Mouse (Mus musculus) CH12.LX (cell line): ENCODE measurements around the gene Sftpa1. TPM values are rescaled to one million over a fixed set of nuclear protein-coding genes. Genes with fewer than 3 reads are reported as not detected.

ENCODE experiments used
- DNase-seq: peaks from one replicate; pipeline ENCODE4 v3.0.0-alpha.2; 2013; ENCODE audit errors: extremely low read depth
- H3K27ac ChIP-seq: 2 replicates; pipeline ENCODE4 v1.5.1; 2012; ENCODE audit warnings: low read depth, mild to moderate bottlenecking, control low read depth, moderate library complexity; ENCODE audit not compliant: insufficient read depth
- H3K27me3 ChIP-seq: replicated peaks from 2 replicates; pipeline ENCODE3; 2012; ENCODE audit warnings: inconsistent platforms
- H3K36me3 ChIP-seq, 2 experiments: replicated peaks in 1 of 2; 2 replicates each; pipeline versions ENCODE3 to v1.6.1; 2012; ENCODE audit warnings: inconsistent platforms in 1 of 2, low read length in 1 of 2, mild to moderate bottlenecking in 1 of 2, mixed read lengths in 1 of 2, moderate library complexity in 1 of 2; ENCODE audit not compliant: control insufficient read depth in 1 of 2, insufficient read depth in 1 of 2
- H3K4me1 ChIP-seq, 2 experiments: 2 replicates each; pipeline ENCODE4 v1.6.1; 2012; ENCODE audit warnings: inconsistent platforms in 1 of 2, moderate library complexity in 1 of 2; ENCODE audit not compliant: insufficient read depth in 2 of 2, control insufficient read depth in 1 of 2
- H3K4me2 ChIP-seq: 2 replicates; pipeline ENCODE4 v1.6.1; 2012; ENCODE audit warnings: low read depth, mild to moderate bottlenecking, control low read depth; ENCODE audit not compliant: poor library complexity, insufficient read depth, severe bottlenecking
- H3K4me3 ChIP-seq, 3 experiments: fragments of 150-350 bp in 1 of 3; sonication (generic) in 1 of 3; replicated peaks in 1 of 3; 2 replicates each; pipeline versions ENCODE3 to v1.5.1; 2011 to 2012; ENCODE audit warnings: low read depth in 2 of 3, low read length in 2 of 3, mild to moderate bottlenecking in 2 of 3, moderate library complexity in 2 of 3, control low read depth in 1 of 3, improper control_type of control experiment in 1 of 3, inconsistent platforms in 1 of 3, mixed read lengths in 1 of 3; ENCODE audit not compliant: poor library complexity in 1 of 3
- H3K79me2 ChIP-seq: replicated peaks from 2 replicates; pipeline ENCODE4 v1.6.1; 2012; ENCODE audit warnings: mild to moderate bottlenecking, moderate library complexity; ENCODE audit not compliant: control insufficient read depth, poor library complexity, insufficient read depth, severe bottlenecking; ENCODE audit errors: extremely low read depth
- H3K9ac ChIP-seq: 2 replicates; pipeline ENCODE4 v1.6.1; 2012; ENCODE audit warnings: low read depth, mild to moderate bottlenecking, control low read depth, moderate library complexity; ENCODE audit not compliant: insufficient read depth
- H3K9me3 ChIP-seq: replicated peaks from 2 replicates; pipeline ENCODE3; 2012; ENCODE audit warnings: low read length, inconsistent platforms, mixed read lengths
- BHLHE40 ChIP-seq: IDR thresholded peaks from 2 replicates; pipeline ENCODE4 v1.6.1; 2011; ENCODE audit warnings: mild to moderate bottlenecking, low read depth, low read length, improper control_type of control experiment
- CHD1 ChIP-seq: IDR thresholded peaks from 2 replicates; pipeline ENCODE4 v1.6.1; 2012; ENCODE audit warnings: low read depth, low read length, improper control_type of control experiment, inconsistent platforms
- CHD2 ChIP-seq: IDR thresholded peaks from 2 replicates; pipeline ENCODE4 v1.6.1; 2011; ENCODE audit warnings: low read length, improper control_type of control experiment
- EP300 ChIP-seq: IDR thresholded peaks from 2 replicates; pipeline ENCODE4 v1.6.1; 2011; ENCODE audit warnings: low read length, improper control_type of control experiment
- ETS1 ChIP-seq: conservative IDR thresholded peaks from 2 replicates; pipeline ENCODE4 v1.6.1; 2012; ENCODE audit warnings: low read depth, mild to moderate bottlenecking, inconsistent platforms, low read length, improper control_type of control experiment, moderate library complexity
- GABPA ChIP-seq: IDR thresholded peaks from 2 replicates; pipeline ENCODE4 v1.6.1; 2012; ENCODE audit warnings: low read depth, low read length, improper control_type of control experiment, inconsistent platforms; ENCODE audit not compliant: insufficient replicate concordance
- HCFC1 ChIP-seq: IDR thresholded peaks from 2 replicates; pipeline ENCODE4 v1.6.1; 2012; ENCODE audit warnings: low read depth, mild to moderate bottlenecking, inconsistent platforms, low read length, improper control_type of control experiment
- IRF4 ChIP-seq: IDR thresholded peaks from 2 replicates; pipeline ENCODE4 v1.6.1; 2014; ENCODE audit warnings: low read depth, mild to moderate bottlenecking, inconsistent platforms, low read length, improper control_type of control experiment
- JUN ChIP-seq: IDR thresholded peaks from 2 replicates; pipeline ENCODE4 v1.6.1; 2011; ENCODE audit warnings: low read depth, mild to moderate bottlenecking, low read length, improper control_type of control experiment, moderate library complexity; ENCODE audit not compliant: insufficient read depth
- JUND ChIP-seq: conservative IDR thresholded peaks from 2 replicates; pipeline ENCODE4 v1.6.1; 2011; ENCODE audit warnings: low read depth, low read length, improper control_type of control experiment
- MAZ ChIP-seq: IDR thresholded peaks from 2 replicates; pipeline ENCODE4 v1.6.1; 2012; ENCODE audit warnings: low read depth, mild to moderate bottlenecking, inconsistent platforms, low read length, improper control_type of control experiment, moderate library complexity
- MXI1 ChIP-seq: IDR thresholded peaks from 2 replicates; pipeline ENCODE4 v1.6.1; 2011; ENCODE audit warnings: mild to moderate bottlenecking, low read depth, low read length, improper control_type of control experiment
- MYC ChIP-seq: IDR thresholded peaks from 2 replicates; pipeline ENCODE4 v1.6.1; 2011; ENCODE audit warnings: low read depth, mild to moderate bottlenecking, improper control_type of control experiment, low read length
- NELFE ChIP-seq: IDR thresholded peaks from 2 replicates; pipeline ENCODE4 v1.6.1; 2011; ENCODE audit warnings: low read depth, low read length, improper control_type of control experiment
- POLR2A ChIP-seq: IDR thresholded peaks from 2 replicates; pipeline ENCODE4 v1.6.1; 2011; ENCODE audit warnings: low read depth, mild to moderate bottlenecking, improper control_type of control experiment, low read length
- SIN3A ChIP-seq: IDR thresholded peaks from 2 replicates; pipeline ENCODE4 v1.6.1; 2012; ENCODE audit warnings: low read length, improper control_type of control experiment, inconsistent platforms
- TBP ChIP-seq: conservative IDR thresholded peaks from 2 replicates; pipeline ENCODE4 v1.6.1; 2011; ENCODE audit warnings: low read depth, low read length, improper control_type of control experiment
- UBTF ChIP-seq: IDR thresholded peaks from 2 replicates; pipeline ENCODE4 v1.6.1; 2012; ENCODE audit warnings: low read depth, mild to moderate bottlenecking, inconsistent platforms, low read length, improper control_type of control experiment, moderate library complexity
- ZC3H11A ChIP-seq: IDR thresholded peaks from 2 replicates; pipeline ENCODE4 v1.6.1; 2012; ENCODE audit warnings: low read depth, mild to moderate bottlenecking, inconsistent platforms, low read length, improper control_type of control experiment
- ZKSCAN1 ChIP-seq: IDR thresholded peaks from 2 replicates; pipeline ENCODE4 v1.6.1; 2012; ENCODE audit warnings: low read depth, inconsistent platforms, low read length, improper control_type of control experiment, borderline replicate concordance
- ZMIZ1 ChIP-seq: IDR thresholded peaks from 2 replicates; pipeline ENCODE4 v1.6.1; 2012; ENCODE audit warnings: low read depth, mild to moderate bottlenecking, inconsistent platforms, low read length, improper control_type of control experiment
- ZNF384 ChIP-seq: IDR thresholded peaks from 2 replicates; pipeline ENCODE4 v1.6.1; 2012; ENCODE audit warnings: low read depth, low read length, improper control_type of control experiment, inconsistent platforms
- dilution Hi-C: fragments of 300-500 bp; cut with MboI; formaldehyde crosslinking; loops from 2 replicates; pipeline ENCODE4 v1.14.3; 2020; ENCODE audit warnings: low sequenced_read_pairs; ENCODE audit not compliant: extremely low pct_unique_long_range_greater_than_20kb, extremely low pct_ligation_motif_present
- in situ Hi-C: fragments of 300-500 bp; cut with MboI; formaldehyde crosslinking; loops from 3 replicates; pipeline ENCODE4 v1.14.3; 2019; ENCODE audit warnings: low sequenced_read_pairs, low pct_ligation_motif_present, low pct_unique_long_range_greater_than_20kb, mixed read lengths
- polyA plus RNA-seq: library from polyadenylated mRNA; unstranded; fragments of >175 nt; gene quantifications from 2 replicates; pipeline ENCODE4 v1.2.1, GENCODE M21; 2012; ENCODE audit warnings: low read depth; ENCODE audit not compliant: insufficient read length
- total RNA-seq, 2 experiments: library from RNA; depleted of rRNA; stranded (reverse); fragments of 300-350 nt in 1 of 2; fragments of >200 nt in 1 of 2; gene quantifications; 2 replicates each; pipeline ENCODE4 v1.2.3; 2012 to 2014

The Sftpa1 gene
- not detected in 2 replicates for total RNA-seq (2012; rRNA removed)
- total RNA-seq (2014; rRNA removed) = not detected in 2 replicates
- polyA plus RNA-seq = not detected in 2 replicates

- H3K79me2 ChIP-seq = no peaks in the 10 kb centered on the region
- H3K9ac ChIP-seq = no peak within 1 kb of the TSS
- H3K4me1 ChIP-seq = no peaks in the 10 kb centered on the region; a peak in 1 of 4 replicates
- in situ Hi-C loops = no loop called here
- H3K4me3 ChIP-seq = no peak within 1 kb of the TSS
- H3K27me3 ChIP-seq = no peaks in the 10 kb centered on the region
- H3K9me3 ChIP-seq = no peaks in the 10 kb centered on the region
- H3K36me3 ChIP-seq = no peaks in the 10 kb centered on the region
- DNase-seq = no peak
- H3K27ac ChIP-seq = no peak within 1 kb of the TSS
- TF ChIP-seq CHD2 (no peak), ZNF384 (no peak), SIN3A (no peak), IRF4 (no peak), JUND (no peak), MYC (no peak), ZC3H11A (no peak), JUN (no peak), ZKSCAN1 (no peak), MXI1 (no peak), TBP (no peak), POLR2A (no peak), GABPA (no peak), HCFC1 (no peak), MAZ (no peak), ZMIZ1 (no peak), NELFE (no peak)
- dilution Hi-C loops = no loop called here
- H3K4me2 ChIP-seq = no peak within 1 kb of the TSS
These were observed at the start of gene Sftpa1 for GRCm38 (mm10) chr14:41131540-41131939. Sftpa1 (plus strand) TSS chr14:41131782.

DNA sequence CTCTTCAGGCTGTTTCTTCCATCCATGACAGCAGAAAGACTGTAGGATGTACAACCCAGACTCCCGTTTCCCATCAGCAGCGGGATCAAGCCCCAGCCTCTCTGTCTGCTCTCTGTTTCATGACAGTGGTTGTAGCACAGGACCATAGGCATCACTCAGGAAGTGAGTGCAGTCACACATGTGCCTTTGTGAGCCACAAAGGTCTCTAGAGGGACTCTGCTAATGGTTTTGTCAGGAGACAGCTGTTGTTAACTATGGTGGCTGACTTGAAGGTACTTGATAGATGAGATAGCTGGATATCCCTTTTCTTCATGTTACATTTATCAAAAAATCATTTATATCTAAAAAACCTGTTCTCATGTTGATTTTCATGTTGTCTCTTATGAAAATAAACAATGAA lies 49.2 kb upstream of the Sftpa1 start:
- Histone ChIP-seq H3K9ac (no peak overlapping the region), H3K4me2 (no peak overlapping the region), H3K4me3 (no peak overlapping the region), H3K27ac (no peak overlapping the region), H3K9me3 (no peaks in the 10 kb centered on the region), H3K4me1 (peaks cover 0 to 10% of the 10 kb centered on the region in 2 experiments; a peak in 2 of 4 replicates), H3K27me3 (peaks cover 9% of the 10 kb centered on the region), H3K36me3 (no peaks in the 10 kb centered on the region), H3K79me2 (no peaks in the 10 kb centered on the region)
- peak; percentile 90 for TF ChIP-seq BHLHE40
- no peak for TF ChIP-seq CHD1
- TF ChIP-seq UBTF = no peak
- peak; percentile 56; the same call in 1 of the 2 replicates for TF ChIP-seq EP300
- peak; percentile 55 for TF ChIP-seq ETS1
- no peak for TF ChIP-seq IRF4
- in situ Hi-C loops = no loop called here
- dilution Hi-C loops = no loop called here
- peak; percentile 59 for DNase-seq
